Mouse (Mus musculus) neural tube, embryonic 12.5 days (tissue): Measurements from ENCODE around the gene Col6a4. TPM values are rescaled to one million over a fixed set of nuclear protein-coding genes. Genes with fewer than 3 reads are reported as not detected.

Source experiments
- ATAC-seq: fragments of 200-750 bp; cut with Nextera tagmentation; 2 replicates; pipeline ENCODE4 v1.8.0; 2017; ENCODE audit warnings: low read depth, mild to moderate bottlenecking, moderate TSS enrichment, moderate library complexity; ENCODE audit not compliant: low FRiP score
- H3K27ac ChIP-seq: fragments of 300-500 bp; sonication (generic); 2 replicates; pipeline ENCODE4 v1.5.1; 2016
- H3K27me3 ChIP-seq: fragments of 300-500 bp; sonication (generic); replicated peaks from 2 replicates; pipeline ENCODE4 v1.6.1; 2016; ENCODE audit warnings: mild to moderate bottlenecking
- H3K36me3 ChIP-seq: fragments of 300-500 bp; sonication (generic); 2 replicates; pipeline ENCODE4 v1.6.1; 2016; ENCODE audit warnings: mild to moderate bottlenecking
- H3K4me1 ChIP-seq: fragments of 300-500 bp; sonication (generic); 2 replicates; pipeline ENCODE4 v1.6.1; 2016
- H3K4me2 ChIP-seq: fragments of 300-500 bp; sonication (generic); replicated peaks from 2 replicates; pipeline ENCODE4 v1.6.1; 2016; ENCODE audit warnings: mild to moderate bottlenecking
- H3K4me3 ChIP-seq: fragments of 300-500 bp; sonication (generic); 2 replicates; pipeline ENCODE4 v1.5.1; 2016
- H3K9ac ChIP-seq: fragments of 300-500 bp; sonication (generic); 2 replicates; pipeline ENCODE4 v1.6.1; 2016; ENCODE audit warnings: mild to moderate bottlenecking
- H3K9me3 ChIP-seq: fragments of 300-500 bp; sonication (generic); 2 replicates; pipeline ENCODE4 v1.6.1; 2016; ENCODE audit warnings: mild to moderate bottlenecking
- whole genome bisulfite sequencing: fragments of 180-500 bp; shearing (Covaris S2); methylation state at CpG from one replicate; pipeline ENCODE4 v1.1.7; 2016; 5-methylcytosine and 5-hydroxymethylcytosine counted together
- polyA plus RNA-seq: library from polyadenylated mRNA; unstranded; fragments of >200 nt; fragmentation: Nextera tagmentation; extraction: Ambion mirVana; gene quantifications from 2 replicates; pipeline ENCODE4 v1.2.1, GENCODE M21; 2016

Gene Col6a4
- polyA plus RNA-seq, 1 experiment from 2014 or later, result 0.55 TPM

DNA sequence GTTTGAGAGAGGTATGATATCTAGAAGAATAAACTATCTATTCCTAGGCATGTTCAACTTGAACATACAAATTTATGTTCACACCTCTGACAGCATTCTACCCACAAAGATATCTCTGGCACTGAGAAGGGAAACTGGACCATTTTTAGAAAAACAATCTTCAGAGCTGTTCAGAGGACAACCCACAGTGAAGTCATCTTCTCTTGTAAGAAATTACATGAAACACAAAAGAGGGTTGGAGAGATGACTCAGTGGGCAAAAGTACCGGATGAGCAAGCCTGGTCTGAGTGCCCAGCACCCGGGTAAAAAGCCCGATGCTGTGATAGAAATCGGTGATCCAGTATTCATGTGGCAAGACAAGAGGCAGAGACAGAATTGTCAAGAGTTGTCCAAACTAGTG lies 43.1 kb downstream of the Col6a4 start:
- no peaks in the 10 kb centered on the region for H3K27me3 ChIP-seq

GRCm38 (mm10) chr9:106043921-106044503 lies 52.6 kb downstream of the Col6a4 start:
- no peak overlapping the region for H3K4me2 ChIP-seq
- 82% methylated on average over 9 of the region's 9 CpGs for WGBS
- no peaks in the 10 kb centered on the region for H3K9me3 ChIP-seq
- no peak for ATAC-seq
- H3K27ac ChIP-seq, result no peak overlapping the region
- H3K36me3 ChIP-seq, result no peaks in the 10 kb centered on the region
- no peak overlapping the region for H3K4me3 ChIP-seq
- no peaks in the 10 kb centered on the region for H3K4me1 ChIP-seq
- H3K9ac ChIP-seq, result no peak overlapping the region
- no peaks in the 10 kb centered on the region for H3K27me3 ChIP-seq

More for the DNA sequence above, 43.1 kb downstream of the Col6a4 start:
- H3K4me2 ChIP-seq, result no peak overlapping the region
- H3K36me3 ChIP-seq, result no peaks in the 10 kb centered on the region
- 93% methylated on average over 4 of the region's 4 CpGs for WGBS
- H3K27ac ChIP-seq, result no peak overlapping the region
- H3K9me3 ChIP-seq, result no peaks in the 10 kb centered on the region
- ATAC-seq, result no peak
- H3K4me1 ChIP-seq, result no peaks in the 10 kb centered on the region
- no peak overlapping the region for H3K9ac ChIP-seq
- H3K4me3 ChIP-seq, result no peak overlapping the region

DNA sequence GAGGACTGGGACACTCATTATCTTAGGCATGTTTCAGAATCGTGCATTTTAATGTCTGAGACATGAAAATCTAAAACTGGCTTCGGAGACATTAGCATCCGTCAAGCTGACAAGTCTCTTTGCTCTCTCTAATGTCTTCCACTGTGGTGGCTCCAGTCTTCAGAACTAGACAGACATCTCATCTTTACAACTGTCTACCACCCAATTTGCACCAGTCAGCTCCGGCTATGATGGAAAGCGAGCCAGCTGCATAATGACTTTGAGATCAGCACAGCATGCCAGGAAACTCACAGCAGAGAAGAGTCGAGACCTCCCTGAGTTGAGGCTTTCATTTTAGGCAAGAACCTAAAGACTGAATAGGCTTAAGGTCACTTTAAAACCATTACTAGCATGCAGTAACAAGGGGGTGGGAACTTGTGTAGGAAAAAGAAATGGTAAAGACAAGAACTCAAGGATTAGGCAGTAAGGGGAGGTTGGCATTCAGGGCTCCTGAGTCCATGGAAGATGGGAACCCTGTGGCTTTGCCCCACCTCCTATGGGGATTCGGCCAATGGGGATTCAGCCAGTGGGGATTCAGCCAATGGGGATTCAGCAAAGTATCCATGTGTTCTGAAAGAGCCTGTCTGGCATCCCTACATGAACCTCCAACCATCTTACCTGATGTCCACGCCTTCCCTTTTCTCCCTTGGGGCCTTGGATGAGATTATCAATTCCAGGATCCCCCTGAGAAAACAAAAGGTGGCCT lies 56.5 kb downstream of the Col6a4 start:
- no peaks in the 10 kb centered on the region for H3K4me1 ChIP-seq
- no peak for ATAC-seq
- no peaks in the 10 kb centered on the region for H3K36me3 ChIP-seq
- WGBS, result 76% methylated on average over 8 of the region's 8 CpGs
- H3K9ac ChIP-seq, result no peak overlapping the region
- no peak overlapping the region for H3K4me3 ChIP-seq
- H3K4me2 ChIP-seq, result no peak overlapping the region
- no peak overlapping the region for H3K27ac ChIP-seq
- no peaks in the 10 kb centered on the region for H3K27me3 ChIP-seq
- no peaks in the 10 kb centered on the region for H3K9me3 ChIP-seq

DNA sequence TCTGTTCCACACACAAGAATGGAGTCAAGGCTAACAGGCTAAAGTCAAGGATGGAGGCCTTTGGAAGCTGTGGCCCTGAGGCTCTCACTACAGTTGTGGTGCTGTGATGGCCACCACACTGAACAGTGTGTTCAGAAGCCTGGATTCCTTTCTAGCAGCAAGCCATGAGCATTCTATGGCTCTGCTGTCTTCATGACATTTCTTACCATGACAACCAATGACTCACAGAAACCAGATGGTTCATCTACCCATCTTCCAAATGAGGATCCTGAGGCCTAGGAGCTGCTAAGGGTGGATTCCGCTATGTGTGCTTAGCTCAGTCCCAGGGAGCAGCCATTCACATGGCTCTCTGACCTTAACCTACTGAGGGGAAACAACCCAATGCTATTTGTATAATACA lies 57.3 kb downstream of the Col6a4 start:
- WGBS, result 70% methylated on average over 1 of the region's 1 CpGs
- no peaks in the 10 kb centered on the region for H3K4me1 ChIP-seq
- H3K36me3 ChIP-seq, result no peaks in the 10 kb centered on the region

DNA sequence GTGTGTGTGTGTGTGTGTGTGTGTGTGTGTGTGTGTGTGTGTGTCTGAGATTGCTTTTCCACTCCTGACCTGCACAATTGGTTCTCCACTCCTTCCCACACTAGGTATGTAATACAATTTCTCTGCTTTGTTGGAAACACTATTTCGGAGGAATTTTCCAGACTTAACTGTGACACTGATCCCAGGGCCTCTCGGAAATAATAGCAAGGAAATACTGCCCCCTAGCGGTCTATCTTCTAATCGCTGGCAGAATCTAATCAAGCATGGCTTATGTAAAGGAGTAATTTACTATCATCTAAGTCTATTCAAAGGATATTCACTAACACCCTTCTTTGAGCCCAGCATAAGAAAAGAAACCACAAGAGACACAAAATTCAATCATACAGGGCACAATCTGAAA lies 57.7 kb downstream of the Col6a4 start:
- H3K9me3 ChIP-seq, result no peaks in the 10 kb centered on the region
- H3K27ac ChIP-seq, result no peak overlapping the region
- no peaks in the 10 kb centered on the region for H3K27me3 ChIP-seq
- H3K9ac ChIP-seq, result no peak overlapping the region
- H3K4me3 ChIP-seq, result no peak overlapping the region
- no peaks in the 10 kb centered on the region for H3K4me1 ChIP-seq
- ATAC-seq, result no peak
- H3K36me3 ChIP-seq, result no peaks in the 10 kb centered on the region
- WGBS, result 8% methylated on average over 4 of the region's 4 CpGs
- no peak overlapping the region for H3K4me2 ChIP-seq

More for the DNA sequence above, 57.3 kb downstream of the Col6a4 start:
- Histone ChIP-seq H3K4me3 (no peak overlapping the region), H3K27ac (no peak overlapping the region), H3K27me3 (no peaks in the 10 kb centered on the region), H3K9me3 (no peaks in the 10 kb centered on the region), H3K4me2 (no peak overlapping the region), H3K9ac (no peak overlapping the region)
- no peak for ATAC-seq

DNA sequence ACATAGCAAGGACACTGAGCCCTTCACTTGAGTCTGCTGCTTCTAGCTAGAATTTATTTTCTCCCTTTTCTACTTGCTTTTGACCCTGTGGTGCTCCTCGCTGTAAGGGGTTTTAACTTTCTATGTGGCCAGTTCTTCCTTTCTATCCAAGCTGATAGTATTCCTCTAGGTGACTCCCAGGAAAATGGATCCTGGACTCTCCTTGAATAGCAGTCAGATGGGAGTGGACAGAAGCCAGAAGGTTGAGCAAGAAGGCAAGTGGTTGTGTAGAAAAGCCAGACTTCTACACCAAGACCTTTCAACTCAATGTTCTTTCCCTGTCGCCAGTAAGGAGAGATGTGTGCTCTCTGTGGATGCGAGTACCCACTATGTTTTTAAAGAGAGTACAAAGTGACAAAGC lies 80.9 kb downstream of the Col6a4 start:
- Histone ChIP-seq H3K4me3 (no peak overlapping the region), H3K4me2 (no peak overlapping the region), H3K4me1 (no peaks in the 10 kb centered on the region), H3K27me3 (no peaks in the 10 kb centered on the region), H3K9ac (no peak overlapping the region), H3K36me3 (no peaks in the 10 kb centered on the region), H3K27ac (no peak overlapping the region), H3K9me3 (no peaks in the 10 kb centered on the region)
- 96% methylated on average over 3 of the region's 3 CpGs for WGBS
- ATAC-seq, result no peak

DNA sequence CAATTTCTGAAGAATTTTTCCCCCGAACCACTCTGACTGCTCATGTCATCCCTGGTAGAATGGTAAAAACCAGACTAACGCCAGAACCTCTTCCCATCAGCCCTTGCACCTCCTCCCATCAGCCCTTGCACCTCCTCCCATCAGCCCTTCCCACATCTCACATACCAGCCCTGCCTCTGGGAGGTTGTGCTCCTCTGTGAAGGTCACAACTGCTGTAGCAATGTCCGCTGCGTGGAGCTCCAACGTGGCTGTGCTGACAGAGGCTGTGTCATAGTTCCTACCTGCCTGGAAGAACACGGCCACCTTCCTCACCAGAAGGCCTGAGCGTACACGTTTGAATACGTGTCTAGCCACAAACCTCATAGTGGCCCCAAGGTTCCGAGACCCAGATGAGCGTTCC lies 83.4 kb downstream of the Col6a4 start:
- Histone ChIP-seq H3K9me3 (no peaks in the 10 kb centered on the region), H3K9ac (no peak overlapping the region), H3K4me2 (no peak overlapping the region), H3K36me3 (no peaks in the 10 kb centered on the region), H3K4me1 (no peaks in the 10 kb centered on the region), H3K27me3 (no peaks in the 10 kb centered on the region), H3K4me3 (no peak overlapping the region), H3K27ac (no peak overlapping the region)
- no peak for ATAC-seq
- 90% methylated on average over 11 of the region's 11 CpGs for whole genome bisulfite sequencing

- Histone ChIP-seq H3K36me3 (no peaks in the 10 kb centered on the region), H3K4me2 (no peak overlapping the region), H3K4me1 (no peaks in the 10 kb centered on the region), H3K9ac (no peak overlapping the region), H3K27me3 (no peaks in the 10 kb centered on the region), H3K9me3 (no peaks in the 10 kb centered on the region), H3K27ac (no peak overlapping the region), H3K4me3 (no peak overlapping the region)
- no peak for ATAC-seq
- WGBS, result 66% methylated on average over 11 of the region's 11 CpGs
Measured at GRCm38 (mm10) chr9:105997955-105998354, 98.6 kb downstream of the Col6a4 start.

DNA sequence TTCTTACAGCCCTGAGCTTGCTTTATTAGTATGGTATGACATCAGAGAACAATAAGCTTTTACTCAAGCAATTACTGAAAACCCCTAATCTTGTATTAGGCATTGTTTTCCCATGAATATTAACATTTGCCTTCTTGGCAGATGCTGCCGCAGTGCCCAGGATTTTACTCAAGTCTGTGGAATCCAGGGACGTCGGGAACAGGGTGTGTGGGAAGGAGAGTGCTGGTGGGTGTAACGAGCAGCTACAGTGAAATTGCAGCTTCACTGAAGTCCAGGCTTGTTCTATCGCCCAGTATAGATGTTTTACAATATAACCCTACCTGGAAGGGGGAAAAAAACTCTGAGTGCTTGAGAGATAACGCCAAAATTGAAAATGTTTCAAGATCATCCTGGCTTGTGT lies 104.2 kb downstream of the Col6a4 start:
- no peak overlapping the region for H3K9ac ChIP-seq
- no peak overlapping the region for H3K4me2 ChIP-seq
- no peak overlapping the region for H3K27ac ChIP-seq
- H3K4me1 ChIP-seq, result no peaks in the 10 kb centered on the region
- no peaks in the 10 kb centered on the region for H3K27me3 ChIP-seq
- no peaks in the 10 kb centered on the region for H3K36me3 ChIP-seq
- H3K4me3 ChIP-seq, result no peak overlapping the region
- ATAC-seq, result no peak
- H3K9me3 ChIP-seq, result no peaks in the 10 kb centered on the region
- WGBS, result 76% methylated on average over 6 of the region's 6 CpGs

DNA sequence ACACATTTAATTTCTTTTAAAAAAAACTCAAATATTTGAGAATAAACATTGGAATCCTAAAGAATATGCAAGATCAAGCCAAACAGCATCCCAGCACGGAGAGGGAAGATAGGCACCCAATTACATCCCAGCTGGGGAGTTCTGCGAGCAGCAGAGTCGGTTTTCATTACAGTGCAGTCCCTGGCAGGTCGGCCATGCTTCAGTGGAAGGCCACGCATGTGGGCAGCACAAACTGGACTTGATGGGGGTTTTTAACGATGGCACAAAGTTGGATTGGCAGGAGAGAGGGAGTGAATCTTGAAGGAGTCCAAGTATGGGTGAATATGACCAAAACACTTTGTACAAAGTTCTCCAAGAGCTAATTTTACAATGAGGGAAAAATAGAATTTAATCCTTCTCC lies 106.5 kb downstream of the Col6a4 start:
- Histone ChIP-seq H3K4me3 (no peak overlapping the region), H3K4me1 (peaks cover 2% of the 10 kb centered on the region), H3K36me3 (no peaks in the 10 kb centered on the region), H3K4me2 (no peak overlapping the region), H3K9ac (no peak overlapping the region), H3K27ac (no peak overlapping the region), H3K27me3 (no peaks in the 10 kb centered on the region), H3K9me3 (no peaks in the 10 kb centered on the region)
- 80% methylated on average over 6 of the region's 6 CpGs for WGBS
- no peak for ATAC-seq

- Histone ChIP-seq H3K4me3 (no peak overlapping the region), H3K4me1 (peaks cover 5% of the 10 kb centered on the region), H3K36me3 (no peaks in the 10 kb centered on the region), H3K9ac (no peak overlapping the region), H3K9me3 (no peaks in the 10 kb centered on the region), H3K4me2 (no peak overlapping the region), H3K27ac (no peak overlapping the region), H3K27me3 (no peaks in the 10 kb centered on the region)
- WGBS, result 84% methylated on average over 6 of the region's 6 CpGs
- no peak for ATAC-seq
Measured at GRCm38 (mm10) chr9:105989468-105989867, 107.1 kb downstream of the Col6a4 start.

DNA sequence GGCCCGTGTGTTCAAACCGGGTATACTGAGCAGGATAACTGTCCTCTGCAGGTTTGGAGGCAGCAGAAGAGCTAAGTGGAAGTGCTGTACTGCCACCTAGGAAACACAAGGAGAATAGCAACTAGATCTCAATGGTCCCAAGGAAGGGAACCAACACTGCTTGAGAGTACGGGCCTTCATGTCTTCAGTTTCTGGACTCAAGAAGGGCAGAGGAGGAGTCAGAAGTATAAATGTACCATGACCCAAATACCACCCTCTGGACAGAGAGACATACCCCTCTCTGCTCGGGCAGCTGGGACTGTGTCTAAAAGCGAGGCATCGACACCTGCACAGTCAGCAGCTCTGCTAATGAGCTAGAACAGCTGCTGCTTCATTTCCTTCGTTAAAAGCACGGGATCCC lies 108.5 kb downstream of the Col6a4 start:
- H3K4me1 ChIP-seq, result peaks cover 5% of the 10 kb centered on the region
- H3K4me2 ChIP-seq, result no peak overlapping the region
- H3K9me3 ChIP-seq, result no peaks in the 10 kb centered on the region
- no peak overlapping the region for H3K4me3 ChIP-seq
- 69% methylated on average over 8 of the region's 8 CpGs for WGBS
- no peaks in the 10 kb centered on the region for H3K27me3 ChIP-seq
- ATAC-seq, result 0 out of 2 replicates have a peak, but pooled peaks have one; percentile 17
- no peak overlapping the region for H3K9ac ChIP-seq
- no peaks in the 10 kb centered on the region for H3K36me3 ChIP-seq
- no peak overlapping the region for H3K27ac ChIP-seq
